Mouse (Mus musculus) thymus, postnatal 10 days (tissue): ENCODE data around the gene Sept11.

Experiments
- DNase-seq, 2 experiments: peaks; one replicate each; pipeline ENCODE4 v3.0.0; 2021; ENCODE audit warnings: low spot score in 2 of 2

Gene Sept11

DNA sequence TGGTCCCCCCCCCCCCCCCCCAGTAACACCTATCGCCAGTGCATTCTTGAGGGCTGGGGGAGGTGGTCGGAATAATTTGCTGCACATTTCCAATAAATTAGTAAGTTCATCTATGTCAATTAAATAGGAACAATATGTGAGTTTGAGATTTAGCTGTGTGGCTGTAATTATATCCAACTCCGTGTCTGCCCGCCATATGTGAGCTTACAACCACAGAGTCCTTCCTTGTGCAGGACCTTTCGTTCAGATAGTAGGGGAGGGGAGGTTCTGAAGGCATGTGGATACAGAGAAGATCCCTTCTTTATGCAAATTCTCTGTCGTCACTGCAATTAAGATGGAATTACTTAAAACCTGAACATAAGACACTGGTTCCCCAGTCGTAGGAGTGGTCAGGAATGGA is 2.1 kb downstream of the Sept11 start:
- no peak for DNase-seq

DNA sequence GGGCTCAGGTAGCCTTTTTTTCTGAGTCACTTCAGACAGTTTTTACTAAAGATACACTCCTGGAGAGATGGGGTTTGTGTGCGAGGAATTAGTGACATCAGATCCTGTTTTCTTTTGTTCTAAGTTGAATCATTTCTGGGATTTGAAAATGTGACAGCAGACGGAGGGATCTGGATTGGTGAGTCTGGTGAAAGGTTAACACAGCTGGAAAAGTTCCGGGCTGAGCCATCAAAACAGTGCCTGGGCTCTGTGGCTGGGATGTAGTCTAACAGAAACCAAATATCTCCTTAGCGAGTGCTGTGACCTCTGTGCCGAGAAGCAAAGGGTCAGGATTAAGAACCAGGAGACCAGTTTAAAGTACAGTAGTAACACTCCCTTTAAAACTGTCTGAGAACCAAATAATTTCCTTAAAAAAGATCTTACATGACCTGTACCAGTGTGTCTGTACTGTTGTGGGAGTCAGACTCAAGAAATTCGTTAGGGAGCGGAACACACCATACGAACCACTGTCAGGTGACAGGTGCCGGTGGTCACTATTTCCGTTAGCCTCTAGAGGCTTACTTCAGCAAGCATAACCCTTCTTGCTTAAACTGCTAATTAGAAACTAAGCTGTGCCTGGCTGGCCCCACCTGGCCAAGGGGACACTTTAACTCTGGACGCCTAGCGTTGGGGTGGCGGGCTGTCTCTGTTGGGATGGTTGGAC is 4.1 kb downstream of the Sept11 start:
- DNase-seq = no peak

DNA sequence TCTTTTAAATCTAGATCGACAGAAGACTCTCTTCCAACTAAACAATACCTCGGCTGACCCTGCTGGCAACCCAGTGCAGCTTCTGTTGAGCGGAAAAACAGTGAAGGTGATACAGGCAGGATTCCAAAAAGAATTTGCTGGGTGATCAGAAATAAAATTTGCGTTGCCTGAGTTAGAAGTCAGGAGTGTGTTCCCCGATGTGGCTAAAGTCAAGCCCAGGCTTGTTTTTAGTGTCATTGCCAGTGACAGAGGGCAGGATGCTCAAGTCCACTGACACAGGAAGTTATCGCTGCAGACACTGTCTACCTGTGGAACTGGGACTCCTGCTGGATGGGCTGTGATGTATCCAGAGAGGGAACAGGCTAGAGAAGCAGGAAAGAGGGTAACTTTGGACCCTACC is 5.0 kb downstream of the Sept11 start:
- DNase-seq = no peak

DNA sequence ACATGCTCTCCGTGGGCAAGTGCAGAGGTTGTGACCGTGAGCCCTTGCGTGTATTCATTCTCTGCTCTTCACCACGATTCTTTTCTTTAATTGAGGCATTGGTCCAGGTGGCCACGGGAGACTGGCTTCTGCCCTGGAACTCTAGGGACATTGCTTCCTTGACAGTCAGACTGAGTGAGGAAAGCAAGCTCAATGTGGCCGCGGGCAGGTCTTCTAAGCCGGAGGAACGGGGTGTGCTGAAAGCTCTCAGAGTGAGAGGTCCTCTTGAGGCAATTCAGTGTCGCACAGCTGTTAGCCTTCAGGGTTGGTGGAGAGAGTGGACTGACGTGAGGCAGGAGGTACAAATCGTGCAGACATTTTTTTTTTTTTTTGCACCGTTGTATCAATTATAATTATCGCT is 5.6 kb downstream of the Sept11 start:
- no peak for DNase-seq

DNA sequence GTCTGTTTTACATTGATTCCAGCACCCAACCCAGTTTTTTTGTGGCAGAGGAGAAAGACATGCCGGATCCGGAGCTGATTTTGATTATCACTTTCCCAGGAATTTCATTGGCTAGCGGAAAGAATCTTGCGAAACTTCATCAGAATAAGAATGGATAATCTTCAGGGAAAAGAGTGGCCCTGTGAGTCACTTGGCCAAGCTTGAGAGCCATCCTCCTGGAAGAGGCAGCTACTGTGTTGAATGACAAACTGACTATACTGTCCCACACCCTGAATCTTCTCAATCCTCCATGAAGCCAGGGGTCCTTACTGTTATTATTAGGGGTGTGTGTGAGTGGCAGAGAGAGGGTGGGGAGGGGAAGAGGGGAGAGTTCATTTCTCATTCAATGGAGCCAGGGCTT is 7.7 kb downstream of the Sept11 start:
- no peak for DNase-seq

DNA sequence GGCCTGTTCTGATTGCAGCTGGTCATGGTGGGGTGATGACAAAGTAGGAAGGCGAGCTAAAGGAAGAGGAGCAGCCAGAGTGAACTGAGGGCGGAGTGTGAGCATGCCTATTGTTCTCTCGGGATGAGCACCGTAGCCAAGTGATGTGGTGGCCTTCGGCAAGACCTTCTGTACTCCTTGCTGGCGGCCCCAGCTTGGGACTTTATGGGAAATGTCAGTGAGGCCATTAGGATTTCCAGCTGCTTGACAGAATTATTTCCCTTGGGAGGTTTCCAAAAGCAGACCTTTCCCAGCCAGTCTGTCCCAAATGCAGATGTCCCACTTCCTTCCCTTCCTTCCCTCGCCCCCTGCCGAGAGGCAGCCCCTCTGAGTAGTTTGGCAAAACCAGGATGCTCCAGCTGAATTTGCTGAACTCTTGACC is 8.1 kb downstream of the Sept11 start:
- DNase-seq = no peak

DNA sequence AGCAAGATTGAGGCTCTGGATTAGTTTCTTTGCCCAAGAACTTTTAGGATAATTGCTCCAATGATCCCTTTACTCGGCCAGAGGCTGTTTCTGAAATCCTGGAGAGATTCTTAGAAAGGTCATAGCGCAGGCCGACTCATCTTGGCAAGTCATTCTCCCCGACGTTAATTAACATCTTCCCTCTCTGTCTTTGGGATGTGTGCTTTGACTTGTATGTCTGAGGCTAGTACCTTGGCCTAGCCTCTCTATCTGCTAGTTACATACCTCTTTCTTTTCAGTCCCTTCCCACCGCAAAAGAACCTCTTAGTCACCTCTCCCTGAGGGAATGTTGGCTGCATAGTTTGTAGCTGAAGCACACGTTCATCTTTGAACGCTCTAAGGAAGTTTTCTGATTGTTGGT is 10.4 kb downstream of the Sept11 start:
- no peak for DNase-seq

DNA sequence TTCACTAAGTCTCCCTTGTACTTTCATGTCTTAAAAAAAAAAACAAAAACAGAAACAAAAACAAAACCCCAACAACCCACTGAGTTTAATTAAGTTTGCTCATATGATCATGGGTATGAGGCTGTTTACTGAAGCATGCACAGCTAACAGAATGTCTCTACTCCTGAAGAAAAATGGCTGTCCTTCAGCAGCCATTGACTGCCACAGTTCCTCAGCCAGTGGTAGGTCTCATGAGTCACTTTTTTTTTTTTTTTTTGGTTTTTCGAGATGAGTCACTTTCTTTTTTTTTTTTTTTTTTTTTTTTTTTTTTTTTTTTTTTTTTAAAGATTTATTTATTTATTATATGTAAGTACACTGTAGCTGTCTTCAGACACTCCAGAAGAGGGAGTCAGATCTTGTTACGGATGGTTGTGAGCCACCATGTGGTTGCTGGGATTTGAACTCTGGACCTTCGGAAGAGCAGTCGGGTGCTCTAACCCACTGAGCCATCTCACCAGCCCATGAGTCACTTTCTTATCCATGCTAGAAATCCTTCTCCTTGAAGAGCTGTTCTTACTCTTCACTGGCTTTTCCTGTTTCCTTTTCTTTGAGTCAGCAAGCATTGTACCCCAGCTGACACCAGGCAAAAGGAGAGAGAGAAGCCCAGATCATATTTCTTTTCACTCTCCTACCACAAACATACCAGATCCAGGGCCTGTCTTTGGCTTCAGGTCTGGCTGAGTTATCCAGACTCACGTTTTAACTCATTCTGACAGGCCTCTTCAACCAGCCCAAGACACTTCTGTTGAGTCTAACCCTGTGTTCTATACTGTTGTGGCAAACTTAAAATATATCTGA is 12.0 kb downstream of the Sept11 start:
- no peak for DNase-seq

DNA sequence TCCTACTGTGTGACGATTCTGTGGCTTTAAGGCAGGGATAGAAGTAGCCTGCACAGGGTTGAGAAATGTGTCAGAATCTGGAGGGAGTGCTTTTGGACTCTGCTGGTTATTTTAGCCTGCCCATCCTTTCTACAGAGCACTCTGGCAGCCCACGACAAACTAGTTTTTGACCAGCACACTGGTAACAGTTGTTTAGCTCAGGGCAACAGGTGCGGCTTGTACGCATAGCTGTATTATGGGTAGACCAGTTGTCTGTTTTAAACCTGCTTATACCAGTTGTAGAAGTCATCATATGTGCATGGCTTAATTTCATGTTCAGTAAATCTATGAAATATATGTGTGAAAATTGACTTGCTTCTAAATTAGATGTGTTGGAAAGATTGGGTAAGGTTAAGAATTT is 12.8 kb downstream of the Sept11 start:
- no peak for DNase-seq

DNA sequence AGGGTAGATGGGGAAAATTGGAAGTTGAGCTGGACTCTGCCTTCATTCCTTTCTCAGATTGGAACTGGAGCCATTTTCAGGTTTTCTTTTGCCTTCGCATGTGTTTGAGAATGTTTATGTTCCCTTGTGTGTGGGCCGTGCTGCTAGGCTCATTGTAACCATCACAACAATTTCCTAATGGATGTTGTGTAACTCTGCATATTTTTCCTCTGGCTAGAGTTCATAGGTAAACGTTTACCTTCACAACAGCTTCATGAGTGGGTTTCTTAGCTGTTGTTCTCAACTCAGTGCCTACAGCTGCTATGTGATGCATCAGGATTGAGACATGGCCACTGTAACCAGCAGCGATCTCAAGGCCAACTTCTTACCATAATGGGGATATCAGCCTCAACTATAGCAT is 15.5 kb downstream of the Sept11 start:
- DNase-seq = no peak

DNA sequence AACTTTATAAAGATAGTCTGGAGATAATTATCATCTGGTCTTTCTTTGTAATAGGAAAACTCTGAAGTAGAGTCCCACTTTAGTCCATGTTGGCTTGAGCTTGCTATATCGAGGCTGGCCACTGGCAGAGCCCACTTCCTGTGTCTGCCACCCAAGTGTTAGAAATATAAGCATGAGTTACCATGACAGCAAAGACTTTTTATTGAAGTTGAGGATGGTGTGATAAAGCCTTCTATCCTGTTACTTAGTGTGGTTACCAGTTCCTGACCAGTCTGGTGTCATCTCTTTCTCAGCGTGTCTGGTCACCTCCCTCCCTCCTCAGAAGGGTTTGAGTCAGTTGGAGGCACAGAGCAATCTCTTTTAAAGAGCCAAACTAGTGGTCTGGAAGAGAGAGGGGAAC is 16.3 kb downstream of the Sept11 start:
- no peak for DNase-seq

DNA sequence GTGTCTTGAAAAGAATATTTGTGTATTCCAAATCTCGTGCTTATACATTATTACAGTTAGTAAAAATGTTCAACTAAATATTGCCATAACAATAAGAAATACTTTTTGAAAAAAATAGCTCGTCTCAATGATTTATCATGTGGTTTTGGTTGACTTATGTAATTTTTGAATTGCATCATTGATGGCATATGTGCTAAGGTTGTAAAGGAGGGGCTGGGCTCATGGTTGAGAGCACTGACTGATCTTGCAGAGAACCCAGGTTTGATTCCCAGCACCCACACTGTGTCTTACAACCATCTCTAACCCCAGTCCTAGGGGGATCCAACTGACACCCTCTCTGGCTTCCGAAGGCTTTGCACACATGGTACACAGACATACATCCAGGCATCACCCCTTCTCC is 19.1 kb downstream of the Sept11 start:
- no peak for DNase-seq

DNA sequence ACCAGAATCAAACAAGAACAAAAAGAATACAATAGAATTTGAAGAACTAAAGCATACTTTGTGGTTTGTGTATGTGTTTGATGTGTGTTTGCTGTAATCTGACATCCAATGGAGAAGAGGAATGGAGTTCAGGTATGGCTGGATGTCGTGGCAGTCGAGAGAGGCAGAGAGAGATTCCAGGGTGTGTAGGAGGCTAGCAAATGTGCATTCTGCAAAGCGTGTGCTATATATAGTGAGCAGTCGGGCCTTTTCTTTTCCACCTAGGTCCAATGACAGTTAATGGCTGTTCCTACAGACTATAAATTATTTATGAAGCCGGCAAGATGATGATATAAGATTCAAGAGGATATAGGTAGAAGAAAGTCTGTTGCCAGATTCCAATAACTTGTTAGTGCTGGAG is 20.3 kb downstream of the Sept11 start:
- DNase-seq = no peak

DNA sequence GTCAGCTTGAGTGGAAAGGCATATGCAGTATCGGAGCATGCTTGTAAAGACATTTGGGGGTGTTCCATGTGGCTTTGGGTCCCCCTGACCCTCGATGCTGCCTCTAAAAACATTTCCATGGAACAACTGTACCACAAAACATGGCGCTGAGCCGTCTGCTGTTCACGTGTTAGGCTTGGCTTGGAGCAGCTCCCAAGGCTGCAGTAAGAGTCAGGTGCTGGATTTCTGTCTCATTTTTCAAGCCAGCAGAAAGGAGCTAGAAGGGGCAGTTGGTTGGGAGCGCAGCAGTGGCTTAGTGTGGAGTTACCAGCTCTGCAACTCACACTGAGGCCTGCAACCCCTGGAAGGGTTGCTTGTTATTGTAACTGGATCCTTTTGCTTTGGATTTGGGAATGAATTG is 21.3 kb downstream of the Sept11 start:
- no peak for DNase-seq

DNA sequence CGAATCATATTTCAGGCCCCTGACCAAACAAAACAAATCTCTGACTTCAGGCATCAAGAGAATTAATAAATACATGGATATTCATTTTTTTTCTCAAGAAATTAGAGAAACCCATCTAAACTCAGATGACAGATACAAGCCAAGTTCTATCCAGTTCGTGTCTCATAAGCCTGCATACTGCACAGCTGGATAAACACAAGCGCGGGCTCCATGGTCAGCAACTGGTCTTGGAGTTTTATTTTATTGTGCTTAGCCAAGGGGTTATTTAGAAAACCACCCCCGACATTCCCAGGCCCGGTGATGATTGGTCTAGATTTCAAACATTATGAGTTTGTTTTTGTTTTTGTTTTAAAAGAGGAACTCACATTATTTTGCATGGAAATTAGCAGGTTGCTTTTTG is 21.8 kb downstream of the Sept11 start:
- DNase-seq = no peak

DNA sequence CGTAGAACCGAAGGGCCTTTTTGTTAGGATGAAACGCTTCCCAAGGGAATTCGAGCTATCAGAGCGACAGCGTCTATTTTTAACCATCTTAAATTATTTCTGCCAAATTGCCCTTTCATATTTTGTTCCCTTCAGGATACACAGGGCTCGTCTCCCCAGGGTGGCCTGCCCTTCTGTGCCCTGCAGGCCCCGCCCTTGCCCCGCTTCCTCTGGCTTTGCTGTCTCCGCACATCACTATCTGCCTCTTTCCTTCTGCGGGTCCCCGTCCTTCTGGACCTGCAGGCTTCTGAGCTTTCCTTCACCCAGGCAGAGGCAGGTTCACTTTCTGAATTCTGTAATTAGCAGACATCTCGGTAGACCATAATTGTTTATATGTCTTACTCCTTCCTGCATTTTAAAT is 22.6 kb downstream of the Sept11 start:
- DNase-seq = no peak

DNA sequence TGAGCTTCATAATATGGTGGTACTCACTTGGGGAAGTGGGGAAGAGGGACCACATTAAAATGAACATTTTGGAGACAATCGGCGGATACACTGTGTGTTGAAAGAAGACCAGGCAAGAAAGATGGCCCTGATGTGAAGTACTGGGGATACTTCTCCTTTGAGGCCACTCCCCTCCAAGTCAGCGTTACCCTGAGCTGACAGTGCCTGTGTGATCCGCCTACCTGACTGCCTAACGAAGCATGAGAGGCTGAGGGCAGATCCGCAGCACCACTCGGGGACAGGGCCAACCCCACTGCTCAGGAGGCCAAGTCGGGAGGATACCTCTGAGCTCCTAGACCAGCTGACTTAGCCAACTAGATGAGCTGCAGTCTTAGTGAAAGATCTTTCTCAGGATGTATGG is 24.4 kb downstream of the Sept11 start:
- DNase-seq = no peak

DNA sequence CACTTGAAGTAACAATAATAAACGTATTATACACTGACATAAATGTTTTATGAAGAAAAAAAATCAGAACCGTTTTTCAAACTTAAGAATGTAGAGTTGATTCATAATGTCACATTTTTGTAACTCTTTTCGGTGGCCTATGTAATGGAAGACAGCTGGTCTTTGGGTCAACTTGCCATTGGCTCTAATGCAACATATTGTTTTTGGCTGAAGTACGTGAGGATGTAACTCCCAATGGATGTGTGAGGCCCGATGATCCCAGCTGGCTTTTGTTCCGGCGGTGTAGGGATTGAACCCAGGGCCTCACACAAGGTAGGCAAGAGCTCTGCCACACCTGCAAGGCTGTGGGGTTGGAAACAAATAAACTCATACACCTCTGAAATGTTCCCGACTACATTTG is 28.4 kb downstream of the Sept11 start:
- DNase-seq = no peak

DNA sequence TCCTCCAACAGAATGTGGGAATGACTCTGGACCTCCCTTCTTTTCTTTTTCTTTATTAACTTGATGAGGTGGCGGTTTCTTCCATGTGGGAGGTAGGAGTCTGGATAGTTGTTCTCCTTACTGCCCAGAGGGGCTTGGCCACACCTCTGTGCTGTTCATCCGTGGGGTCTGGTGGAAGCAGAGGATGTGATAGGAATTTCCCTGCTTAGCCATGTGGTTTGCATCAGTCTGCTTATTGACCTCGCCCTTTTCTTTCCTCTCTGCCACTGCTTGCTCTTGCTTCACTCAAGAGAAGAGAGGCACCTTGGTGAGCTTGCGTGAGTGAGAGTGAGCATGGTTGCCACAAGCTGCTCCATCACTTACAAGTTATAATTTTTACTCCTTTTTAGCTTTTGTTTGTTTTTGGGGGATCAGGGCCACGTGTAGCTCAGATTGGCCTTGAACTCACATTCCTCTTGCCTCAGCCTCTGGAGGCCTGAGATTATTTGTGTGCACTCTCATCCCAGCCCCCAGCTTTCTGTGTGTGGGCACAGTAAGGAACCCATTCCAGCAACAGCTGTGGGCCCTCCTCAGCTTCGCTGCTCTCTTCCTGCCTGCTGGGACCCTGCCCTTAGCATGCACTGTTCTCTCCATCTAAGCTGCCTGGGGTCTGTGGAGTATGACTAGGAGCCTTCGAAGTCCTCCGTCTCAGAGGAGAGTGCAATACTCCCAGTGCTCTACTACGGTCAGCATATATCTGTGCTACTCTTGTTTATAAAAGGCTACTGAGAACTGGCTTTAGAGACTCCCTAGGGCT is 31.0 kb downstream of the Sept11 start:
- DNase-seq = no peak

DNA sequence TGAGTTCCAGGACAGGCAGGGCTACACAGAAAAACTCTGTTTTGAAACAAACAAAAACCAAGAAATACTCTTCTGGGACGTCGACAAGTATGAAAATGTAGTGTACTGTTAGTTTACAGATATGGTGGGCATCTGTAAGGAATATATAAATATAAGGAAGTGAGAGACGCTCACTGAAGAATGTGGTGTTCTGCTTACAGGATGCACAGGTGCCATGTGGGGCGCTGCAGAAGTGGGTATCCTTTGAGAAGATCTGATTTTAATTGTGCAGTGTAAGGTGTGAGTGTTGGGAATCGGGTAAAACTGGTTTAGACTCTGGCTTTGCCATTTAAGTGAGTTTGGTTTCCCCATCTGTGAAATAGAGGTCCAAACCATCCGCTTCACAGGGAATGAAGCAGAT is 32.1 kb downstream of the Sept11 start:
- no peak for DNase-seq

DNA sequence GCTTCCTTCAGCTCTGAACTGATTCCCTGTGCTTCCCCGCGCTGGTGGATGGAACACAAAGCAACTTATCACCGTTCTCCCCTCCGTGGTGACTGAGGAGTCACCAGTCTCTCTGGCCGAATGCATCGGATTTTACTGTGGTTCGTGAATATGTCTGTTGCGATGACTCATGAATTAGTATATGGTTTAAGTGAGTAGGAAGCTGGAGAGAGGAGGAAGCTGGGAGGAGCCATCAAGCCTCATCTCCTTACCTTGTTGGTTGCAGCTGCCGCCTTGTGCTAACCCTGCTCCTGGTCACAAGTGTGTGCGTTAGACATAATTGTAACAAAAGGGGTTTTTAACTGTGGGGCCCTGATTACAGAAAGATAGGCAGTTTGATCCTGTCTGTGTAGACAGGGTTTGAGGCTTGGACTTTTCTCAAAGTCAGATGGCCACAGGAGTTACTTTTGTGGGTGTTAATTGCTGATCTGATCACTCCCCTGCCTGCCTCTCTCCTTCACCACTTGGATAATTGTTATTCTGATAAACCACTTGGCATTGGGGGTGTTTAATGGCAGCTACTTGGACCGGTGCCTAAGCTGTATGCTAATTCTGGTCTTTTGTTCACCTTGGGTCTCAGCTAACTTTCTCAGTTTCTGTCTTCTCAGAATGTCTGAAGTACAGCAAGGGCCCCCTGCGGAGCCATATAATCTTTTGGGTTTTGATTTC is 33.1 kb downstream of the Sept11 start:
- no peak for DNase-seq

DNA sequence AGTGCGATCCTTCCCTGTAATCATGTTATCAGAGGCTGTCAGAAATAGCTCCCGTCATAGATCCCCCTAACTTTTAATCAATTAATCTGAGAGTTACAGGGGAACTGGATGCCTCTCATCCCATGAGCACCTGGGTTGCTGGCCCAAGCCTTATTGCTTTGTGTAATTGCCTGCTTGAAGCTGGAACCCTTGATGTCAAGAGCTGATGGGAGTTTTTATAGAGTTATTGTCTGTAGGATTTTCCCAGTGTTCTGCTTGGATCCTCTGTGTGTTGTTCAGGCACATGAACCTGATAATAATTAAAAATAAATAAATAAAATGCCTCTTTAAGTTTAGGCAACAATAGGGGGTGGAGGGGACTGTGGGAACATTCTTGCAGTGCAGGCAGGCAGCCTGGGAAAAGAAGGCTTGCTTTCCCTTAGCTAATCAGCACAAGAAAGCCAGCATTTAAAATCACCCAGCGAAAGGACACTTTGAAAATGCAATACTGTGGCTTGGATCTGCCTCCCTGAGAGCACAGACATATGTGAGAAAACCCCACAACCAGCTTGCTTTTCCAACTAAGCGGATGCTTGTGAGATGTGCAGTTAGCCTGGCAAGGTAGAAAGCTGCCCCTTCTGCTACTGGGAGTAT is 33.8 kb downstream of the Sept11 start:
- no peak for DNase-seq
